Mouse (Mus musculus): Measurements from ENCODE around the gene Fjx1. TPM values are rescaled to one million over a fixed set of nuclear protein-coding genes. Genes with fewer than 3 reads are reported as not detected.

The Fjx1 gene
- polyA plus RNA-seq, 1 experiment from 2014 or later: 5.3 TPM

- peaks cover 3% of the 10 kb centered on the region; the same call in 1 of the 2 replicates for H3K27me3 ChIP-seq
- H3K9ac ChIP-seq: peak overlapping the region; percentile 57
- H3K9me3 ChIP-seq: no peaks in the 10 kb centered on the region
- H3K4me3 ChIP-seq: peak overlapping the region; percentile 71
- WGBS: under 1% methylated on average over 43 of the region's 43 CpGs
- no peak overlapping the region for H3K27ac ChIP-seq
- no peaks in the 10 kb centered on the region for H3K36me3 ChIP-seq
- H3K4me2 ChIP-seq: peak overlapping the region; percentile 97
- peak; percentile 8; the same call in 1 of the 2 replicates for ATAC-seq (ENCODE audit: borderline replicate concordance, extremely low read depth, low FRiP score, low TSS enrichment)
- H3K4me1 ChIP-seq: peaks cover 21% of the 10 kb centered on the region
These were observed 2.0 kb downstream of the Fjx1 start for GRCm38 (mm10) chr2:102450248-102450760.

GRCm38 (mm10) chr2:102449630-102450247 is 2.6 kb downstream of the Fjx1 start:
- H3K4me2 ChIP-seq: peak overlapping the region; percentile 97
- no peak for ATAC-seq (ENCODE audit: borderline replicate concordance, extremely low read depth, low FRiP score, low TSS enrichment)
- H3K9me3 ChIP-seq: no peaks in the 10 kb centered on the region
- H3K4me1 ChIP-seq: peaks cover 21% of the 10 kb centered on the region
- H3K27ac ChIP-seq: no peak overlapping the region
- H3K36me3 ChIP-seq: no peaks in the 10 kb centered on the region
- peak overlapping the region; percentile 57 for H3K9ac ChIP-seq
- H3K27me3 ChIP-seq: no peaks in the 10 kb centered on the region; the same call in 1 of the 2 replicates
- H3K4me3 ChIP-seq: peak overlapping the region; percentile 71
- WGBS: 1% methylated on average over 17 of the region's 17 CpGs

GRCm38 (mm10) chr2:102449056-102449455 is 3.2 kb downstream of the Fjx1 start:
- Histone ChIP-seq H3K36me3 (no peaks in the 10 kb centered on the region), H3K9ac (no peak overlapping the region), H3K4me3 (no peak overlapping the region), H3K4me1 (peaks cover 21% of the 10 kb centered on the region), H3K27ac (no peak overlapping the region), H3K9me3 (no peaks in the 10 kb centered on the region), H3K4me2 (no peak overlapping the region), H3K27me3 (no peaks in the 10 kb centered on the region; the same call in 1 of the 2 replicates)
- no peak for ATAC-seq (ENCODE audit: borderline replicate concordance, extremely low read depth, low FRiP score, low TSS enrichment)
- WGBS: 57% methylated on average over 1 of the region's 1 CpGs

- ATAC-seq (ENCODE audit: borderline replicate concordance, extremely low read depth, low FRiP score, low TSS enrichment): no peak
- H3K4me2 ChIP-seq: no peak overlapping the region
- 86% methylated on average over 7 of the region's 7 CpGs for WGBS
These were observed 4.5 kb downstream of the Fjx1 start for GRCm38 (mm10) chr2:102447831-102448230.

GRCm38 (mm10) chr2:102446851-102447250 is 5.4 kb downstream of the Fjx1 start:
- ATAC-seq (ENCODE audit: borderline replicate concordance, extremely low read depth, low FRiP score, low TSS enrichment): no peak
- H3K9ac ChIP-seq: no peak overlapping the region
- no peak overlapping the region for H3K4me2 ChIP-seq
- H3K4me3 ChIP-seq: no peak overlapping the region
- H3K27ac ChIP-seq: no peak overlapping the region
- peaks cover 16% of the 10 kb centered on the region for H3K4me1 ChIP-seq
- no peaks in the 10 kb centered on the region for H3K36me3 ChIP-seq
- H3K27me3 ChIP-seq: no peaks in the 10 kb centered on the region; the same call in 1 of the 2 replicates
- no peaks in the 10 kb centered on the region for H3K9me3 ChIP-seq
- WGBS: 44% methylated on average over 4 of the region's 4 CpGs

More at GRCm38 (mm10) chr2:102447831-102448230, 4.5 kb downstream of the Fjx1 start:
- H3K9me3 ChIP-seq: no peaks in the 10 kb centered on the region
- H3K4me1 ChIP-seq: peaks cover 21% of the 10 kb centered on the region
- H3K4me3 ChIP-seq: no peak overlapping the region
- no peaks in the 10 kb centered on the region; the same call in 1 of the 2 replicates for H3K27me3 ChIP-seq
- no peak overlapping the region for H3K27ac ChIP-seq
- no peaks in the 10 kb centered on the region for H3K36me3 ChIP-seq
- no peak overlapping the region for H3K9ac ChIP-seq

GRCm38 (mm10) chr2:102437357-102438030 is 14.8 kb downstream of the Fjx1 start:
- H3K36me3 ChIP-seq: no peaks in the 10 kb centered on the region
- H3K4me1 ChIP-seq: no peaks in the 10 kb centered on the region
- WGBS: 59% methylated on average over 8 of the region's 8 CpGs
- no peak overlapping the region for H3K9ac ChIP-seq
- H3K27ac ChIP-seq: no peak overlapping the region
- H3K4me3 ChIP-seq: no peak overlapping the region
- H3K9me3 ChIP-seq: no peaks in the 10 kb centered on the region
- no peak for ATAC-seq (ENCODE audit: borderline replicate concordance, extremely low read depth, low FRiP score, low TSS enrichment)
- H3K27me3 ChIP-seq: no peaks in the 10 kb centered on the region
- no peak overlapping the region for H3K4me2 ChIP-seq

GRCm38 (mm10) chr2:102433879-102434278 is 18.4 kb downstream of the Fjx1 start:
- no peak for ATAC-seq (ENCODE audit: borderline replicate concordance, extremely low read depth, low FRiP score, low TSS enrichment)
- H3K9ac ChIP-seq: no peak overlapping the region

GRCm38 (mm10) chr2:102431084-102431483 is 21.2 kb downstream of the Fjx1 start:
- H3K4me3 ChIP-seq: no peak overlapping the region
- H3K9me3 ChIP-seq: no peaks in the 10 kb centered on the region
- no peak overlapping the region for H3K9ac ChIP-seq
- ATAC-seq (ENCODE audit: borderline replicate concordance, extremely low read depth, low FRiP score, low TSS enrichment): peak; percentile 19; the same call in 1 of the 2 replicates
- WGBS: 15% methylated on average over 4 of the region's 4 CpGs
- H3K4me1 ChIP-seq: no peaks in the 10 kb centered on the region
- H3K4me2 ChIP-seq: no peak overlapping the region
- no peaks in the 10 kb centered on the region for H3K36me3 ChIP-seq
- no peaks in the 10 kb centered on the region for H3K27me3 ChIP-seq
- H3K27ac ChIP-seq: no peak overlapping the region

More at GRCm38 (mm10) chr2:102433879-102434278, 18.4 kb downstream of the Fjx1 start:
- H3K36me3 ChIP-seq: no peaks in the 10 kb centered on the region
- no peaks in the 10 kb centered on the region for H3K9me3 ChIP-seq
- no peaks in the 10 kb centered on the region for H3K4me1 ChIP-seq
- H3K27ac ChIP-seq: no peak overlapping the region
- WGBS: 73% methylated on average over 1 of the region's 1 CpGs
- no peak overlapping the region for H3K4me2 ChIP-seq
- no peak overlapping the region for H3K4me3 ChIP-seq
- H3K27me3 ChIP-seq: no peaks in the 10 kb centered on the region

- Histone ChIP-seq H3K4me1 (no peaks in the 10 kb centered on the region), H3K36me3 (no peaks in the 10 kb centered on the region)
These were observed 24.3 kb downstream of the Fjx1 start for GRCm38 (mm10) chr2:102427974-102428373.

GRCm38 (mm10) chr2:102426434-102426833 is 25.9 kb downstream of the Fjx1 start:
- WGBS: 58% methylated on average over 3 of the region's 3 CpGs
- Histone ChIP-seq H3K27me3 (no peaks in the 10 kb centered on the region), H3K36me3 (no peaks in the 10 kb centered on the region), H3K4me2 (no peak overlapping the region), H3K4me3 (no peak overlapping the region), H3K9ac (no peak overlapping the region), H3K4me1 (no peaks in the 10 kb centered on the region), H3K27ac (no peak overlapping the region), H3K9me3 (no peaks in the 10 kb centered on the region)
- no peak for ATAC-seq (ENCODE audit: borderline replicate concordance, extremely low read depth, low FRiP score, low TSS enrichment)

More at GRCm38 (mm10) chr2:102427974-102428373, 24.3 kb downstream of the Fjx1 start:
- H3K4me3 ChIP-seq: no peak overlapping the region
- no peaks in the 10 kb centered on the region for H3K9me3 ChIP-seq
- H3K9ac ChIP-seq: no peak overlapping the region
- no peak overlapping the region for H3K27ac ChIP-seq
- ATAC-seq (ENCODE audit: borderline replicate concordance, extremely low read depth, low FRiP score, low TSS enrichment): no peak
- no peak overlapping the region for H3K4me2 ChIP-seq
- no peaks in the 10 kb centered on the region for H3K27me3 ChIP-seq

GRCm38 (mm10) chr2:102416149-102416743 is 36.1 kb downstream of the Fjx1 start:
- Histone ChIP-seq H3K27ac (0 out of 2 replicates have a peak overlapping the region, but pooled peaks have one; percentile 5), H3K36me3 (no peaks in the 10 kb centered on the region), H3K9me3 (no peaks in the 10 kb centered on the region), H3K4me3 (no peak overlapping the region), H3K27me3 (no peaks in the 10 kb centered on the region), H3K4me2 (no peak overlapping the region), H3K9ac (no peak overlapping the region), H3K4me1 (no peaks in the 10 kb centered on the region)
- 54% methylated on average over 14 of the region's 14 CpGs for WGBS
- peak; percentile 75; the same call in 1 of the 2 replicates for ATAC-seq (ENCODE audit: borderline replicate concordance, extremely low read depth, low FRiP score, low TSS enrichment)

- H3K9ac ChIP-seq: no peak overlapping the region
- no peak for ATAC-seq (ENCODE audit: borderline replicate concordance, extremely low read depth, low FRiP score, low TSS enrichment)
- 77% methylated on average over 2 of the region's 2 CpGs for WGBS
- H3K4me3 ChIP-seq: no peak overlapping the region
- H3K27me3 ChIP-seq: no peaks in the 10 kb centered on the region
- H3K4me1 ChIP-seq: peaks cover 3% of the 10 kb centered on the region; the same call in 1 of the 2 replicates
- no peak overlapping the region for H3K4me2 ChIP-seq
- H3K9me3 ChIP-seq: no peaks in the 10 kb centered on the region
- H3K36me3 ChIP-seq: no peaks in the 10 kb centered on the region
- no peak overlapping the region for H3K27ac ChIP-seq
These were observed 39.6 kb downstream of the Fjx1 start for GRCm38 (mm10) chr2:102412738-102413137.
